Mouse (Mus musculus) C2C12 (cell line): Measurements from ENCODE around the gene Hoxd10. TPM values are rescaled to one million over a fixed set of nuclear protein-coding genes. Genes with fewer than 3 reads are reported as not detected.

Experiments
- H3K27me3 ChIP-seq: one replicate; pipeline ENCODE4 v1.6.1; 2011; ENCODE audit not compliant: control insufficient read depth, insufficient read depth, insufficient read length
- H3K36me3 ChIP-seq: one replicate; pipeline ENCODE4 v1.6.1; 2011; ENCODE audit not compliant: control insufficient read depth, insufficient read depth
- H3K4me3 ChIP-seq: one replicate; pipeline ENCODE4 v1.5.1; 2011; ENCODE audit warnings: mild to moderate bottlenecking, control low read depth; ENCODE audit not compliant: poor library complexity, insufficient read depth, severe bottlenecking
- H3K79me2 ChIP-seq: one replicate; pipeline ENCODE4 v1.6.1; 2011; ENCODE audit not compliant: control insufficient read depth, insufficient read depth
- H3K79me3 ChIP-seq: one replicate; pipeline ENCODE4 v1.6.1; 2011; ENCODE audit warnings: low read depth, control low read depth
- H3ac ChIP-seq: one replicate; pipeline ENCODE3; 2011; ENCODE audit warnings: low read depth; ENCODE audit not compliant: control insufficient read depth, insufficient read length
- CEBPB ChIP-seq: IDR thresholded peaks from one replicate; pipeline ENCODE4 v1.6.1; 2011; ENCODE audit warnings: low read depth, mild to moderate bottlenecking, control low read depth, moderate library complexity
- CTCF ChIP-seq: IDR thresholded peaks from one replicate; pipeline ENCODE4 v1.5.1; 2011; ENCODE audit not compliant: control insufficient read depth, insufficient read depth, insufficient read length
- FOSL1 ChIP-seq: IDR thresholded peaks from one replicate; pipeline ENCODE4 v1.8.0; 2011; ENCODE audit warnings: mild to moderate bottlenecking, low read length; ENCODE audit not compliant: poor library complexity, insufficient read depth, severe bottlenecking
- MAX ChIP-seq: IDR thresholded peaks from one replicate; pipeline ENCODE4 v1.6.1; 2011; ENCODE audit warnings: mild to moderate bottlenecking, control low read depth
- MYOD1 ChIP-seq: IDR thresholded peaks from one replicate; pipeline ENCODE4 v1.6.1; 2011; ENCODE audit warnings: low read depth; ENCODE audit not compliant: control insufficient read depth, insufficient read length
- MYOG ChIP-seq: IDR thresholded peaks from one replicate; pipeline ENCODE4 v1.6.1; 2011; ENCODE audit not compliant: control insufficient read depth, insufficient read length; ENCODE audit errors: extremely low read depth
- USF1 ChIP-seq: IDR thresholded peaks from one replicate; pipeline ENCODE4 v1.6.1; 2011; ENCODE audit warnings: low read depth, mild to moderate bottlenecking, control low read depth, moderate library complexity
- polyA plus RNA-seq: library from polyadenylated mRNA; unstranded; fragments of >200 nt; fragmentation: generic; extraction: Trizol; gene quantifications from one replicate; pipeline ENCODE4 v1.2.1, GENCODE M21; 2012; ENCODE audit warnings: missing spikeins

Gene Hoxd10
- polyA plus RNA-seq, 1 experiment = not detected

- Histone ChIP-seq H3ac (no peak overlapping the region), H3K36me3 (no peaks in the 10 kb centered on the region), H3K79me3 (no peaks in the 10 kb centered on the region), H3K27me3 (peaks cover 46% of the 10 kb centered on the region), H3K4me3 (no peak overlapping the region), H3K79me2 (no peaks in the 10 kb centered on the region)
- no peak for TF ChIP-seq MYOG
- no peak for TF ChIP-seq MYOD1
- no peak for TF ChIP-seq FOSL1
- TF ChIP-seq USF1 = no peak
- no peak for TF ChIP-seq CTCF
These were observed 29.3 kb downstream of the Hoxd10 start for GRCm38 (mm10) chr2:74720955-74721491.

GRCm38 (mm10) chr2:74721882-74722281 is 30.2 kb downstream of the Hoxd10 start:
- Histone ChIP-seq H3K27me3 (peaks cover 49% of the 10 kb centered on the region), H3K79me3 (no peaks in the 10 kb centered on the region), H3K36me3 (no peaks in the 10 kb centered on the region), H3K4me3 (no peak overlapping the region), H3K79me2 (no peaks in the 10 kb centered on the region), H3ac (no peak overlapping the region)
- TF ChIP-seq USF1 (no peak), CTCF (no peak), MAX (no peak), MYOD1 (no peak), MYOG (no peak), FOSL1 (no peak), CEBPB (no peak)

- no peak overlapping the region for H3ac ChIP-seq
- H3K79me3 ChIP-seq = no peaks in the 10 kb centered on the region
- TF ChIP-seq MYOD1 = no peak
- no peak for TF ChIP-seq FOSL1
- TF ChIP-seq MAX = no peak
- TF ChIP-seq CEBPB = no peak
- no peak for TF ChIP-seq USF1
- no peak for TF ChIP-seq MYOG
- TF ChIP-seq CTCF = no peak
- no peaks in the 10 kb centered on the region for H3K79me2 ChIP-seq
- H3K27me3 ChIP-seq = peaks cover 59% of the 10 kb centered on the region
- no peaks in the 10 kb centered on the region for H3K36me3 ChIP-seq
- H3K4me3 ChIP-seq = no peak overlapping the region
These were observed 31.2 kb downstream of the Hoxd10 start for GRCm38 (mm10) chr2:74722949-74723348.

GRCm38 (mm10) chr2:74724244-74725015 is 32.7 kb downstream of the Hoxd10 start:
- Histone ChIP-seq H3K79me2 (no peaks in the 10 kb centered on the region), H3K27me3 (peaks cover 67% of the 10 kb centered on the region), H3ac (no peak overlapping the region), H3K79me3 (no peaks in the 10 kb centered on the region), H3K36me3 (no peaks in the 10 kb centered on the region), H3K4me3 (no peak overlapping the region)
- TF ChIP-seq FOSL1 (no peak), CTCF (no peak), MYOG (no peak)

GRCm38 (mm10) chr2:74725171-74725570 is 33.4 kb downstream of the Hoxd10 start:
- Histone ChIP-seq H3K36me3 (no peaks in the 10 kb centered on the region), H3K79me2 (no peaks in the 10 kb centered on the region), H3K27me3 (peaks cover 65% of the 10 kb centered on the region), H3K4me3 (no peak overlapping the region), H3ac (no peak overlapping the region), H3K79me3 (no peaks in the 10 kb centered on the region)
- no peak for TF ChIP-seq FOSL1
- no peak for TF ChIP-seq MYOG
- no peak for TF ChIP-seq MAX
- TF ChIP-seq USF1 = no peak
- no peak for TF ChIP-seq MYOD1
- TF ChIP-seq CEBPB = no peak

GRCm38 (mm10) chr2:74726551-74726950 is 34.8 kb downstream of the Hoxd10 start, which contains the start of gene Gm28230:
Gene Gm28230, plus strand, starts transcription at chr2:74726728.
- no peak within 1 kb of the TSS for H3ac ChIP-seq
- H3K4me3 ChIP-seq = no peak within 1 kb of the TSS
- H3K27me3 ChIP-seq = peaks cover 64% of the 10 kb centered on the region
- no peak for TF ChIP-seq CEBPB
- no peak for TF ChIP-seq CTCF
- no peaks in the 10 kb centered on the region for H3K79me3 ChIP-seq
- H3K36me3 ChIP-seq = no peaks in the 10 kb centered on the region
- H3K79me2 ChIP-seq = no peaks in the 10 kb centered on the region
